Mouse (Mus musculus) heart, embryonic 16.5 days (tissue): ENCODE data around the gene Usp29. TPM values are rescaled to one million over a fixed set of nuclear protein-coding genes. Genes with fewer than 3 reads are reported as not detected.

Experiments
- ATAC-seq: fragments of 200-750 bp; cut with Nextera tagmentation; replicated peaks from 2 replicates; pipeline ENCODE4 v1.8.0; 2017; ENCODE audit warnings: moderate number of reproducible peaks; ENCODE audit not compliant: insufficient read depth, low FRiP score; ENCODE audit errors: extremely low read depth
- H3K27ac ChIP-seq: fragments of 300-500 bp; sonication (generic); 2 replicates; pipeline ENCODE4 v1.5.1; 2014; ENCODE audit warnings: mild to moderate bottlenecking, low read length, control low read depth, moderate library complexity
- H3K27me3 ChIP-seq: fragments of 300-500 bp; sonication (generic); 2 replicates; pipeline ENCODE4 v1.6.1; 2014; ENCODE audit warnings: low read length, mixed read lengths; ENCODE audit not compliant: control insufficient read depth, insufficient read depth
- H3K36me3 ChIP-seq: fragments of 300-500 bp; sonication (generic); 2 replicates; pipeline ENCODE4 v1.6.1; 2014; ENCODE audit not compliant: control insufficient read depth, insufficient read depth
- H3K4me1 ChIP-seq: fragments of 300-500 bp; sonication (generic); 2 replicates; pipeline ENCODE4 v1.6.1; 2014; ENCODE audit warnings: low read length, mixed read lengths; ENCODE audit not compliant: control insufficient read depth, insufficient read depth
- H3K4me2 ChIP-seq: fragments of 300-500 bp; sonication (generic); 2 replicates; pipeline ENCODE4 v1.6.1; 2014; ENCODE audit warnings: low read depth, mild to moderate bottlenecking, control low read depth, low read length
- H3K4me3 ChIP-seq: fragments of 300-500 bp; sonication (generic); 2 replicates; pipeline ENCODE4 v1.5.1; 2014; ENCODE audit warnings: mild to moderate bottlenecking, control low read depth, low read length
- H3K9ac ChIP-seq: fragments of 300-500 bp; sonication (generic); 2 replicates; pipeline ENCODE4 v1.6.1; 2014; ENCODE audit warnings: low read length, control low read depth
- H3K9me3 ChIP-seq: fragments of 300-500 bp; sonication (generic); replicated peaks from 2 replicates; pipeline ENCODE4 v1.6.1; 2016; ENCODE audit warnings: low read length; ENCODE audit not compliant: control insufficient read depth
- WGBS: fragments of 180-500 bp; shearing (Covaris S2); extraction: QIAGEN DNeasy Blood & Tissue Kit; methylation state at CpG from one replicate; pipeline ENCODE4 v1.1.7; 2014; 5-methylcytosine and 5-hydroxymethylcytosine counted together
- polyA plus RNA-seq: library from polyadenylated mRNA; unstranded; fragments of >200 nt; fragmentation: Nextera tagmentation; extraction: Ambion mirVana; gene quantifications from 2 replicates; pipeline ENCODE4 v1.2.1, GENCODE M21; 2015

Gene Usp29
- polyA plus RNA-seq, 1 experiment from 2014 or later = 6.1 TPM

GRCm38 (mm10) chr7:6851256-6851655 lies 120.9 kb downstream of the Usp29 start:
- Histone ChIP-seq H3K36me3 (no peaks in the 10 kb centered on the region), H3K27me3 (no peaks in the 10 kb centered on the region), H3K9ac (no peak overlapping the region), H3K4me1 (no peaks in the 10 kb centered on the region), H3K27ac (no peak overlapping the region), H3K4me3 (no peak overlapping the region), H3K4me2 (no peak overlapping the region), H3K9me3 (no peaks in the 10 kb centered on the region)
- no peak for ATAC-seq
- 86% methylated on average over 6 of the region's 6 CpGs for WGBS

- Histone ChIP-seq H3K4me2 (no peak overlapping the region), H3K36me3 (no peaks in the 10 kb centered on the region), H3K9me3 (no peaks in the 10 kb centered on the region), H3K9ac (no peak overlapping the region), H3K27ac (no peak overlapping the region), H3K4me1 (no peaks in the 10 kb centered on the region), H3K27me3 (no peaks in the 10 kb centered on the region), H3K4me3 (no peak overlapping the region)
- no peak for ATAC-seq
- 34% methylated on average over 5 of the region's 5 CpGs for WGBS
Measured at GRCm38 (mm10) chr7:6851717-6852503, 121.5 kb downstream of the Usp29 start.

GRCm38 (mm10) chr7:6855613-6856405 lies 125.4 kb downstream of the Usp29 start:
- WGBS = 73% methylated on average over 10 of the region's 10 CpGs
- Histone ChIP-seq H3K36me3 (no peaks in the 10 kb centered on the region), H3K27ac (no peak overlapping the region), H3K4me2 (no peak overlapping the region), H3K4me1 (0 out of 2 replicates have a peak, but pooled peaks cover 2% of the 10 kb centered on the region), H3K27me3 (no peaks in the 10 kb centered on the region), H3K4me3 (no peak overlapping the region), H3K9me3 (no peaks in the 10 kb centered on the region), H3K9ac (no peak overlapping the region)
- no peak for ATAC-seq

GRCm38 (mm10) chr7:6858694-6859270 lies 128.4 kb downstream of the Usp29 start:
- ATAC-seq = no peak; the same call in 1 of the 2 replicates
- Histone ChIP-seq H3K4me3 (no peak overlapping the region), H3K9ac (no peak overlapping the region), H3K4me2 (no peak overlapping the region), H3K27ac (no peak overlapping the region), H3K27me3 (no peaks in the 10 kb centered on the region), H3K9me3 (no peaks in the 10 kb centered on the region), H3K36me3 (no peaks in the 10 kb centered on the region), H3K4me1 (0 out of 2 replicates have a peak, but pooled peaks cover 2% of the 10 kb centered on the region)
- WGBS = 39% methylated on average over 5 of the region's 5 CpGs

- no peak overlapping the region for H3K4me2 ChIP-seq
- WGBS = 23% methylated on average over 6 of the region's 6 CpGs
- H3K36me3 ChIP-seq = no peaks in the 10 kb centered on the region
- 0 out of 2 replicates have a peak, but pooled peaks cover 2% of the 10 kb centered on the region for H3K4me1 ChIP-seq
- H3K27ac ChIP-seq = no peak overlapping the region
- no peaks in the 10 kb centered on the region for H3K9me3 ChIP-seq
- no peak overlapping the region for H3K9ac ChIP-seq
- H3K4me3 ChIP-seq = no peak overlapping the region
- no peak for ATAC-seq
- no peaks in the 10 kb centered on the region for H3K27me3 ChIP-seq
Measured at GRCm38 (mm10) chr7:6860689-6861088, 130.3 kb downstream of the Usp29 start.

GRCm38 (mm10) chr7:6866351-6866750 lies 136.0 kb downstream of the Usp29 start:
- Histone ChIP-seq H3K27ac (no peak overlapping the region), H3K9me3 (no peaks in the 10 kb centered on the region), H3K4me1 (no peaks in the 10 kb centered on the region), H3K4me3 (no peak overlapping the region), H3K9ac (no peak overlapping the region), H3K27me3 (no peaks in the 10 kb centered on the region), H3K36me3 (no peaks in the 10 kb centered on the region), H3K4me2 (no peak overlapping the region)
- no peak for ATAC-seq

GRCm38 (mm10) chr7:6868831-6869230 lies 138.5 kb downstream of the Usp29 start:
- Histone ChIP-seq H3K9me3 (no peaks in the 10 kb centered on the region), H3K36me3 (no peaks in the 10 kb centered on the region), H3K27me3 (no peaks in the 10 kb centered on the region), H3K4me3 (no peak overlapping the region), H3K4me1 (no peaks in the 10 kb centered on the region), H3K9ac (no peak overlapping the region), H3K27ac (no peak overlapping the region), H3K4me2 (no peak overlapping the region)
- ATAC-seq = no peak
- 69% methylated on average over 3 of the region's 3 CpGs for WGBS

- ATAC-seq = no peak
Measured at GRCm38 (mm10) chr7:6869556-6869955, 139.2 kb downstream of the Usp29 start.

GRCm38 (mm10) chr7:6874448-6874847 lies 144.1 kb downstream of the Usp29 start:
- Histone ChIP-seq H3K27ac (no peak overlapping the region), H3K36me3 (no peaks in the 10 kb centered on the region), H3K4me3 (no peak overlapping the region), H3K4me2 (no peak overlapping the region), H3K27me3 (no peaks in the 10 kb centered on the region), H3K4me1 (no peaks in the 10 kb centered on the region), H3K9me3 (no peaks in the 10 kb centered on the region), H3K9ac (no peak overlapping the region)
- WGBS = 74% methylated on average over 19 of the region's 19 CpGs
- no peak for ATAC-seq

More at GRCm38 (mm10) chr7:6869556-6869955, 139.2 kb downstream of the Usp29 start:
- Histone ChIP-seq H3K9ac (no peak overlapping the region), H3K4me3 (no peak overlapping the region), H3K27me3 (no peaks in the 10 kb centered on the region), H3K9me3 (no peaks in the 10 kb centered on the region), H3K4me2 (no peak overlapping the region), H3K4me1 (no peaks in the 10 kb centered on the region), H3K27ac (no peak overlapping the region), H3K36me3 (no peaks in the 10 kb centered on the region)
- 67% methylated on average over 1 of the region's 1 CpGs for WGBS
